Mouse (Mus musculus) thymus, adult 18-20 months (tissue): ENCODE results near the gene 2200002D01Rik.

ENCODE experiments used
- DNase-seq, 2 experiments: peaks; one replicate each; pipeline ENCODE4 v3.0.0; 2022; ENCODE audit warnings: mixed read lengths in 2 of 2

2200002D01Rik gene

DNA sequence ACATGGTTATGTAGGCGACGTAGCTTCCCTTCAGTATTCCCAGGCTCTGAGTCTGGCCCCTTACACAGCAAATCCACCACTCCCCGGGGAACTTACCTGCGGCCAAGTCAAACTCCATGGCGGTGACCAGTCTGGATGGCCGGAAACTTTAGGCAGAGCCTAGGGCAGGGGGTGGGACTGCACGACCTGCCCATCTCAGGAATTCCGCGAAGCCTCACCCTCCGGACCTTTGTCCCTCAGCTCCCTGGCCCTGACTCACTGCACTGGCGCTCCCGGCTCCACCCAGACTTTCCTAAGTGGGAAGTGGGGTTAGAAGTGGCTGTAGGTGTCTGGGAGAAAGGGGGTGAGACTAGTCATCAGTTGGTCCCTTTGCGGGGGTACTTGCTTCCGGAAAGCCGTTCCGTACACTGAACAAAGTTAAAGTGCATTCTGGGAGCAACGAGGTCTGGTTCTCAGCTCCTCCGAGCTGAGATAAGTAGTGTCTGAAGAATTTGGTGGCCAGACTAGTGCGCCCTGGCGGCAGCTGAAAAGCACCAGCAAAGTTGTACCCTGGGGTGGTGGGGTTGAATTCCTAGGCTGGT lies at the start of gene 2200002D01Rik:
Gene 2200002D01Rik (minus strand): TSS at position 206 of the 581 bp plus-strand sequence.
- DNase-seq = peak; percentile 25 to 49

GRCm38 (mm10) chr7:29296998-29297397 lies 48.7 kb upstream of the 2200002D01Rik start:
- DNase-seq = no peak

DNA sequence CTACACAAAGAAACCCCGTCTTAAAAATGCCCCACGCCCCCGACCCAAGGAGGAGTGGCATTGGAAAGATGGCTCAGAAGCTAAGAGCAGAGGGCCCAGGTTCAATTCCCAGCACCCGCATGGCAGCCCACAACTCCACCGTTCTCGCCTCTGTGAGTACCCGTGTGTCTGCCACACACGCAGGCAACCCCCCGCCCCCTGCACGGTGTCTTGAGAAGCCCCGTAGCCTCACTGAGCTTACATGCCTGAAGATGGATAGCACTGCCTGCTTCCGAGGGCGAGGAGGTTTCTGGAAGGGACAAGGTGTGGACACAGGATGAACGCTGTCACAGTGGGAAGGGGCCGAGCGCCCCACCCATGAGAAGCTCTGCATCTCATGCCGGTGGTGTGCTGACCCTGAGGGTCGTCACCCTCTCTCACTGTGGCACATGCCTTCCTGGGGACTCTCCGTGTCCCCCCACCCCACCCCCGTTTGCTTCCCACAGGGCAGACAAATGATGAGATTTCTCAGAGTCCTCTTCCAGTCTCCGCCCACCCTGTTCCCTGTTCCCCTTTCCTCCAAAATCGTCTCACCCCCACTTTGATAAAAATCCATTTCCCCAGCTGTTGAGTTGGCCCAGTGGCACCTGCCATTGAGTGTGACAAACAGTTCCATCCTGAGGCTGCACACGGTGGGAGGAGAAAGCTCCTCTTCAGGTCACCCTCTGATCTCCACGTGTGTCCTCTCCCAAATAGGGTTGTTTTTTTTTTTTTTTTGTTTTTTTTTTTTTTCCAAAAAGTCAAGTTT lies 47.8 kb upstream of the 2200002D01Rik start:
- no peak for DNase-seq

- DNase-seq = no peak
Measured at GRCm38 (mm10) chr7:29294111-29294761, 46.0 kb upstream of the 2200002D01Rik start.

- no peak for DNase-seq
Measured at GRCm38 (mm10) chr7:29293131-29294065, 45.1 kb upstream of the 2200002D01Rik start.

- DNase-seq = no peak
Measured at GRCm38 (mm10) chr7:29292458-29293098, 44.3 kb upstream of the 2200002D01Rik start.

- no peak for DNase-seq
Measured at GRCm38 (mm10) chr7:29291616-29292457, 43.6 kb upstream of the 2200002D01Rik start.

GRCm38 (mm10) chr7:29290691-29291485 lies 42.6 kb upstream of the 2200002D01Rik start:
- no peak for DNase-seq

DNA sequence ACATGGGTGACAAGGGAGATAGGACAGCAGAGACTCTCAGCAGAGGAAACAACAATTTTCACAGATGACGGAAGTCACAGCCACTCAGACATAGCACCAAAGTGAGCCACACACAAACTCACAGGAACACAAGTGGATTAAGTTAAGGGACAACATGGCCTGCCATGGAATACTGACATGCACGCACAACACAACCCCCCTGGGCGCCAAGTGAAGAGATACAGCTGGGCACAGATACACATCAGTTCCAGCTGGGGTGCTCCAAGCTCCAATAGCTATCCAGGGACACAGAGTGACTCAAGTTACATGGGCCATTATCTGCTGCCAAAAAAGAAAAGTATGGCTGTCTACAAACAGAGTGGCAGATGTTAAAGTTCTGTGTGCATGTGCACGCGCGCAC lies 41.6 kb upstream of the 2200002D01Rik start:
- no peak for DNase-seq

GRCm38 (mm10) chr7:29288942-29289638 lies 40.8 kb upstream of the 2200002D01Rik start, which contains the start of gene Ppp1r14a:
Gene Ppp1r14a, plus strand, starts transcription at chr7:29289308.
- peak; percentile 54 to 63 for DNase-seq

GRCm38 (mm10) chr7:29288079-29288478 lies 39.8 kb upstream of the 2200002D01Rik start:
- DNase-seq = no peak

DNA sequence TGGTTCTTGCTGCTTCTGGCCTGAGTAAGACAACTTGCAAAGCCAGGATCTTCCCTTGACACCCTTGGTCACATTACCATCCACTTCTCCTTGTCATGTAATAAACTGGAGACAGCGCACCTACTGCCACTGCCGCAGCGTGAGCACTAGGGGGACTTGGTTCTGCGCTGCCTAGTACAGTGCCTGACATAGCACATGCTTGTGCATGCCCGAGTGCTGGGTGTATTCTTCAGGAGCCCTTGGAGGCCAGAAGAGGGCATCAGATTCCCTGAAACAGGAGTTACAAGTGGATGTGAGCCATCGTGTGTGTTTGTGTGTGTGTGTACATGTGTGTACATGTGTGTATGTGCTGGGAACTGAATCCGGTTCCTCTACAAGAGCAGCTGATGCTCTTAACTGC lies 39.2 kb upstream of the 2200002D01Rik start:
- no peak for DNase-seq

GRCm38 (mm10) chr7:29284523-29284922 lies 36.3 kb upstream of the 2200002D01Rik start:
- no peak for DNase-seq

GRCm38 (mm10) chr7:29283876-29284275 lies 35.6 kb upstream of the 2200002D01Rik start:
- no peak for DNase-seq

- no peak for DNase-seq
Measured at GRCm38 (mm10) chr7:29282074-29282554, 33.8 kb upstream of the 2200002D01Rik start.

- DNase-seq = peak; percentile 71 to 77
Measured at GRCm38 (mm10) chr7:29281201-29282073, 33.2 kb upstream of the 2200002D01Rik start, which contains the start of gene Spint2. Gene Spint2, minus strand, starts transcription at chr7:29281912.

GRCm38 (mm10) chr7:29280801-29281200 lies 32.5 kb upstream of the 2200002D01Rik start:
- DNase-seq = peak in 1 of 2 experiments; percentile 49

DNA sequence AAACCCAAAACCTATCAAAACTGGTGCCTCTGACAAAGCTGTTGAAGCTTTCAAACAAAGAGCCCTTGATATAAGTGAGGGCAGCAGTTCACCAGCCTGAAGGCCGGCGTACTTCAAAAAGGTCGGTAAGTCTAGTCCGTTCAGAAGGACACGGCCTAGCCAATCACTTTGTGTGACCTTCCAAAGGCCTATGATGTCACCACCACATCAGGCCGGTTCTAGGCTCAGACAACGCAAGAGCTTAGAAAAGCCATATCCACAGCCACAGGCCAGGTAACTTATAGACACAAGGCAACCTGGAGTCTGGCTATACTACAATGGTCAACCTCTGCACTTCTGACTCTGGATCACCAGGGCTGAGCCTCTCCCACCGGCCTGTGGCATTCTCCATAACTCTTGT lies 31.7 kb upstream of the 2200002D01Rik start:
- DNase-seq = no peak
